Mouse (Mus musculus) CH12.LX (cell line): Measurements from ENCODE around the gene Fgfr2. TPM values are rescaled to one million over a fixed set of nuclear protein-coding genes. Genes with fewer than 3 reads are reported as not detected.

ENCODE experiments used
- DNase-seq: peaks from one replicate; pipeline ENCODE4 v3.0.0-alpha.2; 2013; ENCODE audit errors: extremely low read depth
- H3K27ac ChIP-seq: 2 replicates; pipeline ENCODE4 v1.5.1; 2012; ENCODE audit warnings: low read depth, mild to moderate bottlenecking, control low read depth, moderate library complexity; ENCODE audit not compliant: insufficient read depth
- H3K27me3 ChIP-seq: replicated peaks from 2 replicates; pipeline ENCODE3; 2012; ENCODE audit warnings: inconsistent platforms
- H3K36me3 ChIP-seq, 2 experiments: replicated peaks in 1 of 2; 2 replicates each; pipeline versions ENCODE3 to v1.6.1; 2012; ENCODE audit warnings: inconsistent platforms in 1 of 2, low read length in 1 of 2, mild to moderate bottlenecking in 1 of 2, mixed read lengths in 1 of 2, moderate library complexity in 1 of 2; ENCODE audit not compliant: control insufficient read depth in 1 of 2, insufficient read depth in 1 of 2
- H3K4me1 ChIP-seq, 2 experiments: 2 replicates each; pipeline ENCODE4 v1.6.1; 2012; ENCODE audit warnings: inconsistent platforms in 1 of 2, moderate library complexity in 1 of 2; ENCODE audit not compliant: insufficient read depth in 2 of 2, control insufficient read depth in 1 of 2
- H3K4me2 ChIP-seq: 2 replicates; pipeline ENCODE4 v1.6.1; 2012; ENCODE audit warnings: low read depth, mild to moderate bottlenecking, control low read depth; ENCODE audit not compliant: poor library complexity, insufficient read depth, severe bottlenecking
- H3K4me3 ChIP-seq, 3 experiments: fragments of 150-350 bp in 1 of 3; sonication (generic) in 1 of 3; replicated peaks in 1 of 3; 2 replicates each; pipeline versions ENCODE3 to v1.5.1; 2011 to 2012; ENCODE audit warnings: low read depth in 2 of 3, low read length in 2 of 3, mild to moderate bottlenecking in 2 of 3, moderate library complexity in 2 of 3, control low read depth in 1 of 3, improper control_type of control experiment in 1 of 3, inconsistent platforms in 1 of 3, mixed read lengths in 1 of 3; ENCODE audit not compliant: poor library complexity in 1 of 3
- H3K79me2 ChIP-seq: replicated peaks from 2 replicates; pipeline ENCODE4 v1.6.1; 2012; ENCODE audit warnings: mild to moderate bottlenecking, moderate library complexity; ENCODE audit not compliant: control insufficient read depth, poor library complexity, insufficient read depth, severe bottlenecking; ENCODE audit errors: extremely low read depth
- H3K9ac ChIP-seq: 2 replicates; pipeline ENCODE4 v1.6.1; 2012; ENCODE audit warnings: low read depth, mild to moderate bottlenecking, control low read depth, moderate library complexity; ENCODE audit not compliant: insufficient read depth
- H3K9me3 ChIP-seq: replicated peaks from 2 replicates; pipeline ENCODE3; 2012; ENCODE audit warnings: low read length, inconsistent platforms, mixed read lengths
- BHLHE40 ChIP-seq: IDR thresholded peaks from 2 replicates; pipeline ENCODE4 v1.6.1; 2011; ENCODE audit warnings: mild to moderate bottlenecking, low read depth, low read length, improper control_type of control experiment
- CHD2 ChIP-seq: IDR thresholded peaks from 2 replicates; pipeline ENCODE4 v1.6.1; 2011; ENCODE audit warnings: low read length, improper control_type of control experiment
- CTCF ChIP-seq, 2 experiments: IDR thresholded peaks in 1 of 2; conservative IDR thresholded peaks in 1 of 2; 2 replicates each; pipeline ENCODE4 v1.5.1; 2011 to 2012; ENCODE audit warnings: low read depth in 2 of 2, low read length in 2 of 2, improper control_type of control experiment in 1 of 2, inconsistent platforms in 1 of 2, mild to moderate bottlenecking in 1 of 2, moderate library complexity in 1 of 2
- E2F4 ChIP-seq: IDR thresholded peaks from 2 replicates; pipeline ENCODE4 v1.6.1; 2011; ENCODE audit warnings: low read depth, low read length, improper control_type of control experiment; ENCODE audit not compliant: insufficient replicate concordance
- EP300 ChIP-seq: IDR thresholded peaks from 2 replicates; pipeline ENCODE4 v1.6.1; 2011; ENCODE audit warnings: low read length, improper control_type of control experiment
- GABPA ChIP-seq: IDR thresholded peaks from 2 replicates; pipeline ENCODE4 v1.6.1; 2012; ENCODE audit warnings: low read depth, low read length, improper control_type of control experiment, inconsistent platforms; ENCODE audit not compliant: insufficient replicate concordance
- IRF4 ChIP-seq: IDR thresholded peaks from 2 replicates; pipeline ENCODE4 v1.6.1; 2014; ENCODE audit warnings: low read depth, mild to moderate bottlenecking, inconsistent platforms, low read length, improper control_type of control experiment
- KAT2A ChIP-seq: IDR thresholded peaks from 2 replicates; pipeline ENCODE4 v1.6.1; 2012; ENCODE audit warnings: low read length, improper control_type of control experiment, inconsistent platforms; ENCODE audit not compliant: insufficient replicate concordance
- MAFK ChIP-seq: IDR thresholded peaks from 2 replicates; pipeline ENCODE4 v1.6.1; 2011; ENCODE audit warnings: low read length, improper control_type of control experiment; ENCODE audit not compliant: insufficient replicate concordance
- MAZ ChIP-seq: IDR thresholded peaks from 2 replicates; pipeline ENCODE4 v1.6.1; 2012; ENCODE audit warnings: low read depth, mild to moderate bottlenecking, inconsistent platforms, low read length, improper control_type of control experiment, moderate library complexity
- MEF2A ChIP-seq: IDR thresholded peaks from 2 replicates; pipeline ENCODE4 v1.6.1; 2014; ENCODE audit warnings: low read depth, mild to moderate bottlenecking, inconsistent platforms, low read length, improper control_type of control experiment, borderline replicate concordance
- MXI1 ChIP-seq: IDR thresholded peaks from 2 replicates; pipeline ENCODE4 v1.6.1; 2011; ENCODE audit warnings: mild to moderate bottlenecking, low read depth, low read length, improper control_type of control experiment
- NELFE ChIP-seq: IDR thresholded peaks from 2 replicates; pipeline ENCODE4 v1.6.1; 2011; ENCODE audit warnings: low read depth, low read length, improper control_type of control experiment
- PAX5 ChIP-seq: IDR thresholded peaks from 2 replicates; pipeline ENCODE4 v1.6.1; 2012; ENCODE audit warnings: low read length, inconsistent platforms, mixed read lengths
- POLR2A ChIP-seq: IDR thresholded peaks from 2 replicates; pipeline ENCODE4 v1.6.1; 2011; ENCODE audit warnings: low read depth, mild to moderate bottlenecking, improper control_type of control experiment, low read length
- RAD21 ChIP-seq: IDR thresholded peaks from 2 replicates; pipeline ENCODE4 v1.6.1; 2011; ENCODE audit warnings: low read depth, mild to moderate bottlenecking, low read length, improper control_type of control experiment, moderate library complexity
- RCOR1 ChIP-seq: conservative IDR thresholded peaks from 2 replicates; pipeline ENCODE4 v1.6.1; 2012; ENCODE audit warnings: low read depth, mild to moderate bottlenecking, inconsistent platforms, low read length, improper control_type of control experiment
- SIN3A ChIP-seq: IDR thresholded peaks from 2 replicates; pipeline ENCODE4 v1.6.1; 2012; ENCODE audit warnings: low read length, improper control_type of control experiment, inconsistent platforms
- SMC3 ChIP-seq: IDR thresholded peaks from 2 replicates; pipeline ENCODE4 v1.6.1; 2011; ENCODE audit warnings: low read depth, low read length, improper control_type of control experiment
- TCF12 ChIP-seq: IDR thresholded peaks from 2 replicates; pipeline ENCODE4 v1.6.1; 2014; ENCODE audit warnings: low read depth, mild to moderate bottlenecking, inconsistent platforms, low read length, improper control_type of control experiment
- ZC3H11A ChIP-seq: IDR thresholded peaks from 2 replicates; pipeline ENCODE4 v1.6.1; 2012; ENCODE audit warnings: low read depth, mild to moderate bottlenecking, inconsistent platforms, low read length, improper control_type of control experiment
- ZKSCAN1 ChIP-seq: IDR thresholded peaks from 2 replicates; pipeline ENCODE4 v1.6.1; 2012; ENCODE audit warnings: low read depth, inconsistent platforms, low read length, improper control_type of control experiment, borderline replicate concordance
- ZMIZ1 ChIP-seq: IDR thresholded peaks from 2 replicates; pipeline ENCODE4 v1.6.1; 2012; ENCODE audit warnings: low read depth, mild to moderate bottlenecking, inconsistent platforms, low read length, improper control_type of control experiment
- dilution Hi-C: fragments of 300-500 bp; cut with MboI; formaldehyde crosslinking; loops from 2 replicates; pipeline ENCODE4 v1.14.3; 2020; ENCODE audit warnings: low sequenced_read_pairs; ENCODE audit not compliant: extremely low pct_unique_long_range_greater_than_20kb, extremely low pct_ligation_motif_present
- in situ Hi-C: fragments of 300-500 bp; cut with MboI; formaldehyde crosslinking; loops from 3 replicates; pipeline ENCODE4 v1.14.3; 2019; ENCODE audit warnings: low sequenced_read_pairs, low pct_ligation_motif_present, low pct_unique_long_range_greater_than_20kb, mixed read lengths
- polyA plus RNA-seq: library from polyadenylated mRNA; unstranded; fragments of >175 nt; gene quantifications from 2 replicates; pipeline ENCODE4 v1.2.1, GENCODE M21; 2012; ENCODE audit warnings: low read depth; ENCODE audit not compliant: insufficient read length
- total RNA-seq, 2 experiments: library from RNA; depleted of rRNA; stranded (reverse); fragments of 300-350 nt in 1 of 2; fragments of >200 nt in 1 of 2; gene quantifications; 2 replicates each; pipeline ENCODE4 v1.2.3; 2012 to 2014

The Fgfr2 gene
- total and polyA plus RNA-seq, 3 experiments = not detected

DNA sequence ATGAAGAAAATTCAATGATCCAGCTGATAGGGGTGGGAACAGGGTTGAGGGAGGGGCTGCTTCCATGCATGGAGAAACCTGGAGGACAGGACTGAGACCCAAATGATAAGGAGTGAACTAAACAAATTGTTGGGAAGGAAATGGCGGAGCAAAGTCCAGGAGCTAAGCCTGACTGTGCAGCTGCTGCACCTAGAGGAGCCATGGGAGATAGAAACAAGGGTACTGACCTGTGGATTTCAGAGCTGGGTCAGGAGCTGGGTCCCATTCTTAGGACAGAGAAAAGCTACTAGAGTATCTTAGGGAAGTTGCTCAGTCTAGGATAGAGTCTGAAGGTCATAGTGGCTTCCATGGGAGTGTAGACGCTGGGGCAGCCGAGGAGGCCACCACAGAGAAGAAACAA, 2816.1 kb downstream of the Fgfr2 start:
- H3K9ac ChIP-seq = no peak overlapping the region
- H3K27me3 ChIP-seq = peaks cover 94% of the 10 kb centered on the region
- H3K27ac ChIP-seq = no peak overlapping the region
- H3K9me3 ChIP-seq = no peaks in the 10 kb centered on the region
- H3K4me3 ChIP-seq = no peak overlapping the region
- dilution Hi-C loops = no loop called here
- no peak overlapping the region for H3K4me2 ChIP-seq
- in situ Hi-C loops = no loop called here
- no peaks in the 10 kb centered on the region for H3K36me3 ChIP-seq
- H3K4me1 ChIP-seq = no peaks in the 10 kb centered on the region
- DNase-seq = no peak
- no peaks in the 10 kb centered on the region for H3K79me2 ChIP-seq
- TF ChIP-seq ZMIZ1 (no peak), KAT2A (no peak), MXI1 (no peak), POLR2A (no peak)

DNA sequence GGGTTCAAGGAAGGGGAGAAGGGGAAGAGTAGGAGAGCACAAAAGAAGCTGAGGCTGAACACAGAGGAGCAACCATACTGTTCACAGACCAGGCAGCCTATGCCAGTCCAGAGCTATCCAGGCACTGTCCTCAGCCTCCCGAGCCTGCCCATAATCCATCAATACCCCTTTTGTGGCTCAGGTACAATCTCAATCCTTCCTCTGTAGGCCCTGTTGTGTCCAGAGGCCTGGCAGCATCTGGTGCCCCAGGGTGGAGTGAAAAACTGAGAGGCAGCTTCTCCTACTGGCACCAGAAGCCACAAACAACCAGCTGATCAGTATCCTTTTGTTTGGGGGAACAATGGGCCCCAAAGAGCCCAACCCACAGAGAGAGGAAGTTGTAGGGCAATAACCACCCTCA, 2818.5 kb downstream of the Fgfr2 start:
- no peak for DNase-seq
- H3K4me1 ChIP-seq = no peaks in the 10 kb centered on the region
- H3K4me2 ChIP-seq = no peak overlapping the region
- TF ChIP-seq EP300 (no peak), CTCF (conservative IDR thresholded peaks at IDR 0.05 in 1 of 2, IDR thresholded peaks at IDR 0.05 in 1 of 2; ENCODE audit: low read depth in 2 of 2, low read length in 2 of 2) (no peak)
- H3K9ac ChIP-seq = no peak overlapping the region
- H3K4me3 ChIP-seq = no peak overlapping the region
- H3K9me3 ChIP-seq = peaks cover 6% of the 10 kb centered on the region
- peaks cover 94% of the 10 kb centered on the region for H3K27me3 ChIP-seq
- in situ Hi-C loops (no loop called here), dilution Hi-C loops (no loop called here)
- no peaks in the 10 kb centered on the region for H3K36me3 ChIP-seq
- H3K27ac ChIP-seq = no peak overlapping the region
- no peaks in the 10 kb centered on the region for H3K79me2 ChIP-seq

DNA sequence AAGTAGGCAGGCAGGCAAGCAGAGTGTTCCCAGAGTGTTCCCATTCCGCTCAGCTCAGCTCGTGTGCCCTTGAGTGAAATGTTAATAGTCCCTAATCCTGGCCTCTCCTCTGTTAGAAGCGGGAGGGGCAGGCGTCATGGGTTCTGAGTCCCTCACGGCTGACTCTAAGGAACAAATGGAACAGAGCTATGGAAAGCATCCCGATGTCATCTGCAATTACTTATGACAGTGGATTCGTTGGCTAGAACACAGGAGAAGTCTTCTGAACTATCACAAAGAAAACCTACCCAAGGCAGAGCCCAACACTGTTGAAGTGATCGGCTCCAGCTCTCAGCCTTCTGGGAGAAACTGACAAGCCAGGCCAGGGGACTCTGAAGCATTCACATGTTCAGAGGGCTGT, 2819.7 kb downstream of the Fgfr2 start:
- H3K4me3 ChIP-seq = no peak overlapping the region
- no peaks in the 10 kb centered on the region for H3K4me1 ChIP-seq
- in situ Hi-C loops = no loop called here
- dilution Hi-C loops = no loop called here
- no peak for DNase-seq
- no peak overlapping the region for H3K4me2 ChIP-seq
- TF ChIP-seq ZMIZ1 (no peak), ZKSCAN1 (no peak), EP300 (no peak), MAZ (no peak), MEF2A (no peak), RCOR1 (no peak), GABPA (no peak), SMC3 (no peak), CTCF (conservative IDR thresholded peaks at IDR 0.05 in 1 of 2, IDR thresholded peaks at IDR 0.05 in 1 of 2; ENCODE audit: low read depth in 2 of 2, low read length in 2 of 2) (no peak), E2F4 (no peak), IRF4 (no peak), NELFE (no peak), CHD2 (no peak), BHLHE40 (no peak), RAD21 (no peak), TCF12 (no peak), MAFK (no peak), PAX5 (no peak), ZC3H11A (no peak), SIN3A (no peak)
- peaks cover 94% of the 10 kb centered on the region for H3K27me3 ChIP-seq
- H3K9me3 ChIP-seq = peaks cover 8% of the 10 kb centered on the region
- H3K36me3 ChIP-seq = no peaks in the 10 kb centered on the region
- no peak overlapping the region for H3K27ac ChIP-seq
- H3K79me2 ChIP-seq = no peaks in the 10 kb centered on the region
- H3K9ac ChIP-seq = no peak overlapping the region
